Mouse (Mus musculus) Patski (cell line): ENCODE data around the gene Acvr2b. TPM values are rescaled to one million over a fixed set of nuclear protein-coding genes. Genes with fewer than 3 reads are reported as not detected.

Experiments used
- ATAC-seq: fragments of 100-300 bp; one replicate; pipeline ENCODE4 v1.8.0; 2021
- CTCF ChIA-PET: fragments of 350-600 bp; sonication (Branson Sonifier 250); formaldehyde crosslinking; loops from one replicate; lab custom pipeline; 2022; ENCODE audit warnings: inconsistent platforms; lab: Charles Lee
- POLR2A ChIA-PET: fragments of 350-600 bp; sonication (Branson Sonifier 250); formaldehyde crosslinking; loops from one replicate; lab custom pipeline; 2022; ENCODE audit warnings: antibody characterized with exemption, inconsistent platforms; lab: Charles Lee
- DNase-seq: peaks from one replicate; pipeline ENCODE4 v3.0.0-alpha.2; 2011; ENCODE audit warnings: low read depth, low spot score
- H3K27me3 ChIP-seq: fragments of 371-371 bp; one replicate; pipeline ENCODE4 v1.5.1; 2021
- CTCF ChIP-seq: fragments of 100-300 bp; IDR thresholded peaks from one replicate; pipeline ENCODE4 v1.5.1; 2021
- in situ Hi-C: fragments of 300-500 bp; cut with MboI; formaldehyde crosslinking; loops from 3 replicates; pipeline ENCODE4 v1.11.1; 2018; ENCODE audit warnings: low pct_unique_long_range_greater_than_20kb, mixed read lengths
- polyA plus RNA-seq: library from polyadenylated mRNA; unstranded; gene quantifications from one replicate; pipeline ENCODE4 v1.2.3, GENCODE M21; 2021

Acvr2b gene
- polyA plus RNA-seq, 1 experiment from 2014 or later, result 4.0 TPM

DNA sequence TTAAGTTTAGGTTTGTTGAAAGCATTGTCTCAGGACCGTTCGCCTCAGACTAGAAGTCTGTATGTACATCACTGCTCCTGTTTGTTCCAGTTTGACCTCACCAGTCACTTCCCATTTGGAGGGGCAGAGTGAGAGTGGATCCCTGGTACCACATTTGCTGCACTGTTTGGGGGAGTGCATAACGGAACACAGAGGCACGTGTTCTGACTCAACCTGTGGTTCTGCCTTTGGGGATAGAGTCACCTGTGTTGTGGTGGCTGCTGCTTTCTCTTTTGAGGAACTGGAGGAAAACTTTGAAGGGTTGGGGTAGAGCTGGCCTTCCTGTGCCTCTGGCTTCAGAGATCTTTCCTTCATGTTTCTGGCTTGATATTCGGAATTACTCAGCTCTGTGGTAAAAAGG is 2.2 kb downstream of the Acvr2b start:
- H3K27me3 ChIP-seq, result no peaks in the 10 kb centered on the region
- in situ Hi-C loops, result loop anchor here (5.0 kb wide), 1 partner anchor 42 kb away; no protein-coding TSS in a partner anchor
- DNase-seq (no peak), ATAC-seq (no peak)
- TF ChIP-seq CTCF, result no peak
- POLR2A ChIA-PET, result no interaction called here
- CTCF ChIA-PET, result no interaction called here

DNA sequence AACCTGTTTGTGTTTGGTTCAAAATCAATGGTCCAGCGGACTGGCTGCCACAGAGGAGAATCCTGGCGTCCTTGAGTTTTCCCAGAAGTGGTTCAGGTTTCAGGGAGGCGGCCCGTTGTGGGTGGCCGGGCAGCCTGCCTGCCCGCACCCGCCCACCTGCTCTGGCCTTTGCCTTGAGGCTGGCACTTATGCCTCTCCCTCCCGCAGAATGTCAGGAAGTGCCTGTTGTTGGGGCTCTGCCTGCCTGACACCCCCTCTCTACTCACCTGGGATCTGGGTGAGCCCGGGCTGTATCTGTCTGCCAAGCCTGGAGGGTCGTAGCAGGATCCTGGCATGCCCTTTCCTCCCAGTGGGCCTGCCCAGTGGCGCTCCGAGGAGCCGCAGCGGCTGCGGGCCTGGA is 6.0 kb downstream of the Acvr2b start:
- in situ Hi-C loops, result no loop called here
- CTCF ChIA-PET, result interaction anchor here (1.1 kb wide), 1 partner anchor 8 kb away, joined by 5 read pairs; no protein-coding TSS in a partner anchor
- DNase-seq (no peak), ATAC-seq (no peak)
- POLR2A ChIA-PET, result no interaction called here
- no peaks in the 10 kb centered on the region for H3K27me3 ChIP-seq
- no peak for TF ChIP-seq CTCF

DNA sequence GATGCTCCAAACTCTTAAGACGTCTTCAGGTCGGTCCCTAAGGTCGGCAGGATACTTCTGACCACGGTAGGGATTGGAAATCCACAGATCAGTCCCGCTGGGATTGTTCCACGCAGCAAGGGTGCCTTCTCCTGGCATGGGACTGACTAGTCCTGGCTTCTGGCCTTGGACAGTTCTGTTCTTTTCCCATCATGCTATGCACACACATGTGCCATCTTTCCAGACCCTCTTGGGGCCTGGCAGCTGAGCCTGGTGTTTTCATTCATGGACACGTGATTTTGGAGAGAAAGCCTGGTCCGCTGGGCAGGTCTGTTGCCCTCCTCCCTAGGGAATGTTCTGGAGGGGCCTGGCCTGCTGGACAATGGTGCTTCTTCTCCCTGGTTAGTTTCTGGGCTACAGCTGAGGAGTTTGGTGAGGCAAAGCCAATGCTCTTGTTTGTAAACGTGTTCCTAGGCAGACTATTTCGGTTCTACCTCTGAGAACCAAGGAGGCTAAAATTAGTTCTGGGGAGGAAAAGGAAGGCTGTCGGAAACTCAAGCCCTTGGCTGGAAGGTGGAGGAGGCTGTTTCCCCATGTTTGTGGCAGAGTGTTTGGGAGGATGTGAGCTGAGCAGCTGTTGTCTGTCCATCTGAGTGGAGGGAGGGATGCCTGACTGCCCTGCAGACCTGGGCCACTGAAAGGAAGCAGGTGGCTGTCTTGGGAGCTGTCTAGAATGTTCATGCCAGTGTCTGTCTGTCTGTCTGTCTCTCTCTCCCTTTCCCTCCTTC is 7.2 kb downstream of the Acvr2b start:
- ChIA-PET POLR2A (no interaction called here), CTCF (no interaction called here)
- H3K27me3 ChIP-seq, result no peaks in the 10 kb centered on the region
- DNase-seq (no peak), ATAC-seq (no peak)
- no peak for TF ChIP-seq CTCF
- in situ Hi-C loops, result no loop called here

DNA sequence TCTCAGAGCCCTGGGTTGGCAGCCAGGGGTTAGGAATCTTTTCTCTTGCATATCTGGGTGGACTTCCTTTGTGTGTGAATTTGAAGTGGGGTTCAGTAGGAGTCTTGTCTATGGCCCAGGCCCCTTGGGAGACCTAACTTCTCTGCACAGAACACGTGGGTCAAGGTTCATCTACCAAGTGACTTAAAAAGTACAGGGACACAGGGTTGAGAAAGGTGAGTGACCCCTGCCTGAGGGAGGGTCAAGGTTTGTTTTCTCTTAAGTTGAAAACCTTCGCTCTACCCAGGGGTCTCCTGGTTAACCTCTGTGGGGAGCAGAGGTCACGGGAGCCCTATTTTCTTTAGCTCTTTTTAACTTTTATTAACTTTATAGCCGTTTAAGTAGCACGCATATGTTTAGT is 7.9 kb downstream of the Acvr2b start:
- ChIA-PET CTCF (no interaction called here), POLR2A (no interaction called here)
- ATAC-seq (no peak), DNase-seq (no peak)
- H3K27me3 ChIP-seq, result no peaks in the 10 kb centered on the region
- no peak for TF ChIP-seq CTCF
- in situ Hi-C loops, result no loop called here

DNA sequence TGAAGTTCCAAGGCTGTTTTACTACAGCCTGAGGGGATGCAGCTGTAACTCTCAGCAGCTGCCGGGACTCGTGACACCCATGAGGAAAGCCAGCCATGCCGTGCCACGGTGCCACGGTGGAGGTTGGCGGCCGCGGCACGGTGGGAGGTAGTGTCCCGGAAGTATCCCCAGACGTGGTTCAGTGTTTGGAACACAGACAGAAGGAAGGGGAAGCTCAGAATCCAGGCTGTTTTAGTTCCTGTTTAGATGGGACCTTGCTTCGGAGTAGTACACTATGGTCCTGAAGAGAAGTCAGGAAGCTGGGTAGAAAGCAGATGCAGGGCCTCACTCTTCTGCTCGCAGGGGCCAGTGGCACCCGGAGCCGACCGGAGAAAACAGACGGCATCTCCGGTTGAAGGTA is 16.1 kb downstream of the Acvr2b start:
- ATAC-seq (no peak), DNase-seq (no peak)
- in situ Hi-C loops, result no loop called here
- no peak for TF ChIP-seq CTCF
- no peaks in the 10 kb centered on the region for H3K27me3 ChIP-seq
- ChIA-PET POLR2A (no interaction called here), CTCF (no interaction called here)

DNA sequence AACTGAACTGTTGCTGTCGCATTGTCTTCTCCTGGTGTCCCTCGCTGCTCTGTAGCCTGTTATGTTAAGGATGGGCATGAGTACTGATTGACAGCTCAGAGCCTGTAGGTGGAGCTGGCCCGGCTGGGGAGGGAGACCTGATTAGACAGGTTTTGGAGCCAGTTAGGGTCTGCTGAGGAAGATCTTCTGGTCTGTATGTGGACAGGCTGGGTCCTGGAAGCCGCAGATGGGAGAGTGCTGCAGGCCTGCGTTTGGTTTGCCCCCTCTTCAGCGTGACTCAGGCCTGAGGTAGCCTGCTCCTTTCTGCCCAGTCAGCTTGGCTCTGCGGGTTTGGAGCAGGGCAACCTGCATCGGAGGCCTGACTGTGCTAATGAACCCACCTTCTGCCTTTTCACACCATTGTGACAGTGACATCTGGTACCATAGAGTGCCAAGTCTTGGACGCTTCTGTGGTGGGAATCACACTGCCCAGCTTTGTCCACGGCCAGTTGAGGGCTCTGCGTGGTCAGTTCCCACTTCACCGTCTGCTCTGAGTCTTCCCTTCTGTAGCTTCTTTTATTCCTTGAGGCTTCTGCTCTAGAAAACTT is 18.0 kb downstream of the Acvr2b start:
- no peak for ATAC-seq
- in situ Hi-C loops, result no loop called here

DNA sequence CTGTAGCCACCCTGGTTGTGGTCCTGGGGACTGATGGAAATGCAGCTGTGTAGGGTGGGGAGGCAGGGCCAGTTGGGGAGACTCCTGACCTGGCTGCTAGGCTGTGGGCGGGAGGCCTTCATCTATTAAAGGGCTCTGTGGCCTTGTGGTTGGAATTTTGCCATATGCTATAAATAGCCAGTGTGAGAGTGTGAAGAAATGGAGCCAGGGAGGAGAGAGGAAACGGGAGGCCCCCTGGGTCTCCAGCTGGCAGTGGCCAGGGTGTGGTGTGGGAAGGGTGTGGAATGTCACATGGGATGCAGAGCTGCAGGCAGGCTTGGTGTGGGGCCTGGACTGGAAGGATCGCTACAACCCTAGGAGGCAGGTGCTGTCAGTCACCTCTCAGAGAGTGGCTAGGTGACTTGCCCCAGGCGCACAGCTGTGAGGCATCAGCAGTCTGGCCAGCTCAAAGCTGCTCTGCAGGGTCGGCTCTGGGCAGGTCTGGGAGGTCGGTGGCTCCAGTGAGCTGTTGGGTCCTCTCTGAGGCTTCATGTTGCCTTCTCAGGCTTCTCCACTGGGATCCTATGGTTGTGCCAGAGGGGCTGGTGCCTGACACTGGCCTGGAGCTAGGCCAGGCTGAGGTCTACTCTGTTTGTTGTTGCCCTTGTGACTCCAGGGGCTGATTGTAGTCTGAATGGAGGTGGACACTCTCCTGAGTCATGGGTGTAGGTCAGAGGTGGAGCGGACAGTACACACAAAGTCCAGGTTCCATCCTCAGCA is 23.5 kb downstream of the Acvr2b start:
- ChIA-PET CTCF (no interaction called here), POLR2A (no interaction called here)
- DNase-seq (peak; percentile 83), ATAC-seq (peak; percentile 91)
- H3K27me3 ChIP-seq, result no peaks in the 10 kb centered on the region
- in situ Hi-C loops, result no loop called here
- TF ChIP-seq CTCF, result no peak

More for the DNA sequence above, 18.0 kb downstream of the Acvr2b start:
- no peaks in the 10 kb centered on the region for H3K27me3 ChIP-seq
- ChIA-PET POLR2A (no interaction called here), CTCF (interaction anchor here (1.6 kb wide), 1 partner anchor 219 kb away, joined by 3 read pairs; no protein-coding TSS in a partner anchor)
- no peak for TF ChIP-seq CTCF
- no peak for DNase-seq

DNA sequence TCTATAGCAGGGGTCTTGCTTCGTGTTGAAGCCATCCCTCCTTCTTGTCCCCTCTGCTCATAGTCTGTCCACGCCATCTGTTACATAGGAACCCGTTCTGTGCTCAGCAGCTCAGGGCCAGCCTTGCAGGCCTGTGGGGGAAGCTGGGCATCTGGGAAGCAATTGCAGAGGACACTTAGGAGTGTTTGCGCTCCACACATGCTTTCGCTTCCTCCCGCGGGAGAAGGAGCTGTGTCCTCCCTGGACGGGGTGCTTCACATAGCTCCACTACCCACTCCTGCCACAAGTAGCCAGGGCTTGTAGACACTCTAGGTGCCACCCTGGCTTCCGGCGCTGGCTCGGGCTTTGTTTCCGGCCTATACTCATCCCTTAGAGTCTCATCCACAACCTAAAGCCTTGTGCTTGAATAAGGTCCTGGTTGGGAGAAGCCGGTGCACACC is 24.1 kb downstream of the Acvr2b start:
- TF ChIP-seq CTCF, result no peak
- in situ Hi-C loops, result no loop called here
- CTCF ChIA-PET, result no interaction called here
- H3K27me3 ChIP-seq, result no peaks in the 10 kb centered on the region
- no peak for DNase-seq
- POLR2A ChIA-PET, result no interaction called here
- ATAC-seq, result no peak

DNA sequence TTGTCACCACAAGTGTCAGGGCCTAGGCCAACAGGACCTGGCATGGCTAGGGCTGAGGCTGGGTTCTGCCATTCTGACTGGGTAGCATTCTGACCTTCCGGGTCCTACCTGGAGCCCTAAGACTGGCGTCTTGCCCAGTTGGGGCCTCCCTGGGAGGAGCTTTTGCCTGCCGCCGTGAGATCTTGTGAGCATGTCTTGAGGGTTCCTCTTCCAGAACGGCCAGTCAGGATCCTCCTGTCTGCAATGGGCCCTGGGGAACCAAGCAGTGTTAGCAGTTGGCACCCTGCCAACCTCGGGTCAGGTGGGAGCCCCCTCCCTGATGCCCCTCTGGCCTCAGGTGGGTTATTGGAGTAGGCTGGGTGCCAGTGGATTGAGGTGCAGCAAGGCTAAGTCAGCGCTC is 24.6 kb downstream of the Acvr2b start:
- CTCF ChIA-PET, result no interaction called here
- POLR2A ChIA-PET, result no interaction called here
- no peak for ATAC-seq
- in situ Hi-C loops, result no loop called here
- H3K27me3 ChIP-seq, result no peaks in the 10 kb centered on the region
- no peak for DNase-seq
- TF ChIP-seq CTCF, result no peak

DNA sequence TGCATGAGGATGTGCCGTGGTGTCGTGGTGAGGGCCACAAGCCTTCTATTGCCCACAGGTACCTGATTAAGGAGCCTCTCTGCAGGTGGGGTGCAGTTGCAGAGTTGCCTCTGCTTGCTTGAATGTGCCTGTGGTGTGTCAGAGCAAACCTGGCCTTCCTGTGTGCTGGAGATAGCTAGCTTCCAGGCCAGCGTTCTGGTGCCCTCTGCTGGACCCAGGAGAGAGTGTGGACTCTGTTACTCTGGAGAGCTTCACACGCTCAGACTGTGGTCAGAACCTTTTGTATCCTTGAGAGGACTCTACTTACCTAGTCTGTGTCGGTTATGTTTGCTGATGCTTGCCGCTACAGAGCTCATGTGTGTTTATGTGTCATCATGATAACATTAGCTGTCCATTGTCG is 28.4 kb downstream of the Acvr2b start:
- CTCF ChIA-PET, result interaction anchor here (0.9 to 3.4 kb wide), 12 partner anchors 9 to 151 kb away, joined by 3 to 11 read pairs (median 3); partner anchors contain the start of genes Acaa1a, Exog and Xylb
- in situ Hi-C loops, result loop anchor here (5.0 kb wide), 1 partner anchor 68 kb away; no protein-coding TSS in a partner anchor
- POLR2A ChIA-PET, result no interaction called here
- no peaks in the 10 kb centered on the region for H3K27me3 ChIP-seq
- no peak for TF ChIP-seq CTCF
- DNase-seq, result no peak
- no peak for ATAC-seq
